Mouse (Mus musculus) ovary, postnatal 36 days (tissue): ENCODE measurements around the gene 2010111I01Rik.
"Not testable (repeated sequence)": the region's sequence is repeated elsewhere in the genome, so short reads cannot be mapped to it uniquely, and the experiment has no call there.

Source experiments
- DNase-seq: peaks from one replicate; pipeline ENCODE4 v3.0.0; 2022; ENCODE audit warnings: low spot score, mixed read lengths

Gene 2010111I01Rik

GRCm38 (mm10) chr13:63080823-63081222 is 116.1 kb downstream of the 2010111I01Rik start:
- DNase-seq: no peak

- no peak for DNase-seq
These were observed 118.0 kb downstream of the 2010111I01Rik start for GRCm38 (mm10) chr13:63082555-63083136.

- not testable (repeated sequence) for DNase-seq
These were observed 118.4 kb downstream of the 2010111I01Rik start for GRCm38 (mm10) chr13:63083139-63083538.

GRCm38 (mm10) chr13:63083663-63084062 is 119.0 kb downstream of the 2010111I01Rik start:
- DNase-seq: no peak

GRCm38 (mm10) chr13:63087865-63088683 is 123.4 kb downstream of the 2010111I01Rik start:
- DNase-seq: no peak

- DNase-seq: no peak
These were observed 124.8 kb downstream of the 2010111I01Rik start for GRCm38 (mm10) chr13:63089513-63089912.

- DNase-seq: no peak
These were observed 126.6 kb downstream of the 2010111I01Rik start for GRCm38 (mm10) chr13:63091246-63091645.

- DNase-seq: no peak
These were observed 127.6 kb downstream of the 2010111I01Rik start for GRCm38 (mm10) chr13:63092299-63092698.

GRCm38 (mm10) chr13:63092874-63093273 is 128.2 kb downstream of the 2010111I01Rik start:
- DNase-seq: no peak

- no peak for DNase-seq
These were observed 128.9 kb downstream of the 2010111I01Rik start for GRCm38 (mm10) chr13:63093636-63094035.

- DNase-seq: peak; percentile 18
These were observed 129.8 kb downstream of the 2010111I01Rik start for GRCm38 (mm10) chr13:63094317-63095131.

GRCm38 (mm10) chr13:63096764-63097163 is 132.1 kb downstream of the 2010111I01Rik start:
- DNase-seq: no peak

- no peak for DNase-seq
These were observed 132.8 kb downstream of the 2010111I01Rik start for GRCm38 (mm10) chr13:63097440-63097930.

- DNase-seq: no peak
These were observed 137.1 kb downstream of the 2010111I01Rik start for GRCm38 (mm10) chr13:63101761-63102160.

- DNase-seq: no peak
These were observed 138.3 kb downstream of the 2010111I01Rik start for GRCm38 (mm10) chr13:63102848-63103585.

- no peak for DNase-seq
These were observed 141.9 kb downstream of the 2010111I01Rik start for GRCm38 (mm10) chr13:63106574-63106973.

GRCm38 (mm10) chr13:63108601-63109000 is 143.9 kb downstream of the 2010111I01Rik start:
- DNase-seq: no peak

GRCm38 (mm10) chr13:63111297-63112042 is 146.8 kb downstream of the 2010111I01Rik start:
- DNase-seq: no peak

GRCm38 (mm10) chr13:63112043-63112597 is 147.4 kb downstream of the 2010111I01Rik start:
- no peak for DNase-seq

- no peak for DNase-seq
These were observed 148.1 kb downstream of the 2010111I01Rik start for GRCm38 (mm10) chr13:63112598-63113372.
